Mouse (Mus musculus) liver, embryonic 14.5 days (tissue): Measurements from ENCODE around the gene Ehbp1l1.

Experiments used
- CTCF ChIP-seq: IDR thresholded peaks from 2 replicates; pipeline ENCODE4 v1.5.1; 2016; ENCODE audit warnings: antibody characterized with exemption, low read depth, control low read depth
- EP300 ChIP-seq: IDR thresholded peaks from 2 replicates; pipeline ENCODE4 v1.6.1; 2016; ENCODE audit warnings: antibody characterized with exemption, low read depth

DNA sequence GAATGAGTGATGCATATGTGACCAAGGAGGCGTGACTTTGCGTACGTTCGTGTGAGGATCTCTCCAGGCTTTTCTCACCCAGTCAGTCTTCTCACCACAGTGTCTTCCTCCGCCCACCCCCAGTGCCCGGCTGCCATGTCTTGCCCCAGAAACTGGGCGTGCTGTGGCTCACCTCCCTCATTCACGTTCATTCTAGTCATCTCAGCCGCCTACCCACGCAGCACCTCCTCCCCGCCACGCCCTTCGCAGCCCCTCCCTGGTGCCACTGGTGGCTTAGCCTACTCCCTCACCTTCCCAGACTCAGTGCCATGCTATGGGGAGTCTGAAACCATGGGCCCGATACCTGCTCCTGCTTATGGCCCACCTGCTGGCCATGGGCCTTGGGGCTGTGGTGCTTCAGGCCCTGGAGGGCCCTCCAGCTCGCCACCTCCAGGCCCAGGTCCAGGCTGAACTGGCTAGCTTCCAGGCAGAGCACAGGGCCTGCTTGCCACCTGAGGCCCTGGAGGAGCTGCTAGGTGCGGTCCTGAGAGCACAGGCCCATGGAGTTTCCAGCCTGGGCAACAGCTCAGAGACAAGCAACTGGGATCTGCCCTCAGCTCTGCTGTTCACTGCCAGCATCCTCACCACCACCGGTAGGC, 21.8 kb downstream of the Ehbp1l1 start, which contains the start of gene Kcnk7:
- TF ChIP-seq CTCF (no peak), EP300 (no peak)
